Mouse (Mus musculus) C2C12 (cell line): ENCODE measurements around the gene Obsl1.
A peak's percentile ranks its signal among the peaks of the same experiment; 100 is the strongest.

Experiments
- CEBPB ChIP-seq: IDR thresholded peaks from one replicate; pipeline ENCODE4 v1.6.1; 2011; ENCODE audit warnings: low read depth, mild to moderate bottlenecking, control low read depth, moderate library complexity
- CTCF ChIP-seq: IDR thresholded peaks from one replicate; pipeline ENCODE4 v1.5.1; 2011; ENCODE audit not compliant: control insufficient read depth, insufficient read depth, insufficient read length
- MAX ChIP-seq: IDR thresholded peaks from one replicate; pipeline ENCODE4 v1.6.1; 2011; ENCODE audit warnings: mild to moderate bottlenecking, control low read depth
- MYOD1 ChIP-seq: IDR thresholded peaks from one replicate; pipeline ENCODE4 v1.6.1; 2011; ENCODE audit warnings: low read depth; ENCODE audit not compliant: control insufficient read depth, insufficient read length
- MYOG ChIP-seq: IDR thresholded peaks from one replicate; pipeline ENCODE4 v1.6.1; 2011; ENCODE audit not compliant: control insufficient read depth, insufficient read length; ENCODE audit errors: extremely low read depth
- USF1 ChIP-seq: IDR thresholded peaks from one replicate; pipeline ENCODE4 v1.6.1; 2011; ENCODE audit warnings: low read depth, mild to moderate bottlenecking, control low read depth, moderate library complexity

GRCm38 (mm10) chr1:75521321-75522031 lies 15.2 kb upstream of the Obsl1 start, which contains the start of gene Stk11ip:
- TF ChIP-seq CTCF (no peak), MAX (peak; percentile 49), USF1 (peak; percentile 60), MYOG (no peak), MYOD1 (no peak), CEBPB (no peak)
